Mouse (Mus musculus) kidney, postnatal 10 days (tissue): Measurements from ENCODE around the gene Vps26b.
A peak's percentile ranks its signal among the peaks of the same experiment; 100 is the strongest.

ENCODE experiments used
- DNase-seq: peaks from one replicate; pipeline ENCODE4 v3.0.0; 2021; ENCODE audit warnings: mixed read lengths

Gene Vps26b

GRCm38 (mm10) chr9:27029828-27030762 is at the start of gene Vps26b, which contains the start of gene Ncapd3:
Gene Vps26b, minus strand, starts transcription at chr9:27030065.
Gene Ncapd3, plus strand, starts transcription at chr9:27030175.
- DNase-seq: peak; percentile 99

- no peak for DNase-seq
Measured at GRCm38 (mm10) chr9:27075812-27076211, 45.9 kb upstream of the Vps26b start.

DNA sequence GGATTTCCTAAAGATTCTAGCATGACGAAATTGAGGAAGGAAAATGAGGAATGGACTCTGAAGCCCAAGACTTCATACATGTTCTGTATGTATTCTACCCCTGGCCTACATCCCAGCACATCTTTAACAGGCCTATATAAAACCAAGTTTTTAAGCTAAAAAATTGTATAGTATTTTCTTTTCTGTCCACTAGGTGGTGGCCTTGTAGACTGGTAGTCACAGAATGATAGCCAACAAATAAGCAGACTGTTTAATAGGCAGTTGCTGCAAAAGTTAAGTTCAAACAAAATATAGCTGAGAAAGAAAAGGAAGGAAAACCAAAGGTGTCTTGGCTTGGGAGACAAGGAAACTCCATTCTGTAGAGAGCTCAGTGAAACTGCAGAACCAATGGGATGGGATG is 44.8 kb upstream of the Vps26b start:
- no peak for DNase-seq

- DNase-seq: no peak
Measured at GRCm38 (mm10) chr9:27070895-27071294, 41.0 kb upstream of the Vps26b start.

- no peak for DNase-seq
Measured at GRCm38 (mm10) chr9:27058341-27058740, 28.5 kb upstream of the Vps26b start.

- no peak for DNase-seq
Measured at GRCm38 (mm10) chr9:27049492-27049891, 19.6 kb upstream of the Vps26b start.

DNA sequence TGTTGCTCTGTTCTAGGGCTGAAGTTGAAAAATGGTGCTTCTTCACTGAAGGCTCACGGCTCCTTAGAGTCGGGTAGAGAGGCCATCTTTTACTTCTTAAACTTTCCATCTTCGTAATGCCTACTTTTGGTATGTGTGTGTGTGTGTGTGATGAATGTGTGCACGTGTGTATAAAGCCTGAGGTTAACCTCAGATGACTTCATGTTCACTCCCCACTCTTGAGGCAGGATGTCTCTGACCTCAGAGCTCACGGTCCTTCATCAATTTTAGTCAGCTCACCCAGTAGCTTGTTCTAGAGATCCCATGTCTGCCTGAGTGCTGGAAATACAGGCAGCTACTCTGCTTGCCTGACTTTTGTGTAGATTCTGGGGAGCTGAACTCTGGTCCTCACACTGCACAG is 14.0 kb upstream of the Vps26b start:
- DNase-seq: no peak

- DNase-seq: no peak
Measured at GRCm38 (mm10) chr9:27030763-27031100, 867 bp upstream of the Vps26b start.

DNA sequence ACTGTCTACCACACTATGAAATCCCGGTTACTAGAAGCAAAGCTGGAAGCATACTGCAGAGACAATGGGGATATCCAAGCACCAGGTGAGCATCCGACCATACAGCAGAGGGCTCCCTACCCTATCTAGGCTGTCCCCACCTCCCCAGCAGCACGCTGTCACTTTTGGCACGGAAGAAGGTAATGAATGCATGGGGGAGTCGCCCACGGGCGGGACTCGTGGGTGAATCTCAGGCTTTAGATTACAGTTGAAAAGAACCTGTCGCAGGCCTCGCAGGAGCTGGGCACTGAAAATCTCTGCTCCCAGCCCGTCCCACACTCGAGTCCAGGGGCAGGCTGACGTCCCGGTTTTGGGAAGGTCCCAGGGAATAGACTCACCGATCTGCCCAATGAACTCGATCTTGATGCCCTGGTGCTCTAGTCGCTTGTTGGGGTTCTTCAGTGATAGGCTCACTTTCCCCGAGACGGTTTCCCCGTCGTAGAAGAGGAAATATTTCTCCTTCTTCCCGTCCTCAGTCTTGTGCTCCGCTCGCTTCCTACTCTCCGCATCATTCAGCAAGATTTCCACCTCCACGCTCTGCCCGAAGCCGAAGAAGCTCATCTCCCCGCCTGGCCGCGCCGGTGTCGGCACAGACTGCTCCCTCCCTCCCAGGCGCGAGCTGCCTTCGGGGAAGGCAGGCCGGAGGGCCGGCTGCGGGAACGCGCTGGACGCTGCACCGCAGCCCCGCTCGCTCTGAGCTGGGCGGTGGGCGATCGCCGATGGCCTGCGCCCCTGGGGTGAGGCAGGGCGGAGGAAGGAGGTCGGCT is 640 bp downstream of the Vps26b start:
- DNase-seq: peak; percentile 49

DNA sequence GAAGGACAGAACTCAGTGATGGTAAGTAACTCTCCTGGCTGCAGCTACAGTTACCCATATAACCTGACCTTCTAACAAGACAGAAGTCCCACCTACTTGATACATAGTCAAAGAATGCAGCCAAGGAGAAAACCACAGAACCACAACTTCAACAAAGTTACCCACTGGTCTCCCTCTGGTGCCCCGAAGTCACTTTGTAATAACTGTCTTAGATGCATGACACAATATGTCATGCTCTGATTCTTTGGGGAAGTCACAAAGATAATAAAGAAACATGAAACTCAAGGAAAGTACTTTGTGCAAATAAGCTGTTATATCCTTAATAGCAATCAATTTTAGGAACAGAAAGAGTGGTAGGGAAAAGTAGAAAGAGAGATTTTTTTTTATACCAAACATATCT is 3.2 kb downstream of the Vps26b start:
- no peak for DNase-seq

- no peak for DNase-seq
Measured at GRCm38 (mm10) chr9:27023681-27024080, 6.2 kb downstream of the Vps26b start.

- no peak for DNase-seq
Measured at GRCm38 (mm10) chr9:27018961-27019360, 10.9 kb downstream of the Vps26b start.

DNA sequence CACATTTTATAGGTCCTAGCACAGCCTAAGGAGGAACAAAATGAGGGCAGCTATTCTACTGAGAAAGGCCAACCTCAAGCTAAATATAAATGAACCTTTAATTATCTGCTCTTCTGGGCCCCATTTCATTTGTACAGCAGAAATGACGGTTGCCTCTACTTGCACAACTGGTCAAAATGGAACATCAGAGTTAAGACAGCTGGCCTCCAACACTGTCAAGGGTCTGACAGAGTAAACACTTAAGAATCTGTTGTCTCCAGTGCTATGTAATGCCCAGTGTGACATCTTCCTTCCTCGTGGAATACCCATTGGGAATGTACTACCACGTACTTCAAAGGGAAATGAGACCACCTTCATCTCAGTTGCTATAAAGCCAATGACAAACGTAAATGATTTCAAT is 18.3 kb downstream of the Vps26b start:
- DNase-seq: no peak

- no peak for DNase-seq
Measured at GRCm38 (mm10) chr9:27009231-27009630, 20.6 kb downstream of the Vps26b start.

DNA sequence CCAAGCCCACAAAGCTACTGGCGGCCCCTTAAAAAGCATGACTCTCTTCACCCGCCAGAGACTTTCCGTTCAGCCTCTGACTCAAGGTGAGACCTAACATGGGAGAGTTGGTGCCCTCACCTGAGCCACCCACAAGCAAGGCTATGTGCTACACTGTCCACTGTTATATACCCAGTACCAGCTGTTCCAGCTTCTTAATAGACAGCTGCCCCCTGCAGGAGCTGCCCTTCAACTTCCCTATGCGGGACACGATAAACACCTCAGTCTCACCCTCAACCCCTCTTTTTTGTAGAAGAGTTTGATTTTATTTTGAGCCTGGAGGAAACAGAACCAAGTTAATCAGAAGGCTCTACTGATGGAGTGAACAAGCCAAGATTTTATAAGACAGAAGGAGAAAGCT is 23.0 kb downstream of the Vps26b start:
- DNase-seq: no peak

DNA sequence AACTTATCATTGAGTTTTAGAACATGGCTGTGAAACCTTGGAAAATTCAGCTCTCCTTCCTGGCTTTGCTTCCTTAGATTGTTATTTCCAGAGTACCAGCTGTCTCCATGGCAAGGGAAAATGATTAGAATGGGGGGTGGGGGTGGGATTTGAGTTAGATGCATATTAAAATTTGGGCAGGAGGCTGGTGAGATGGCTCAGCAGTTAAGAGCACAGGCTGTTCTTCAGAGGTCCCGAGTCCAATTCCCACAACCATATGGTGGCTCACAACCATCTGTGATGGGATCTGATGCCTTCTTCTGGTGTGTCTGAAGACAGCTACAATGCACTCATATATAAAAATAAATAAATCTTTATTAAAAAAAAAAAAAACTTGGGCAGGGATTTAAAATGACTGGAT is 23.9 kb downstream of the Vps26b start:
- DNase-seq: no peak

DNA sequence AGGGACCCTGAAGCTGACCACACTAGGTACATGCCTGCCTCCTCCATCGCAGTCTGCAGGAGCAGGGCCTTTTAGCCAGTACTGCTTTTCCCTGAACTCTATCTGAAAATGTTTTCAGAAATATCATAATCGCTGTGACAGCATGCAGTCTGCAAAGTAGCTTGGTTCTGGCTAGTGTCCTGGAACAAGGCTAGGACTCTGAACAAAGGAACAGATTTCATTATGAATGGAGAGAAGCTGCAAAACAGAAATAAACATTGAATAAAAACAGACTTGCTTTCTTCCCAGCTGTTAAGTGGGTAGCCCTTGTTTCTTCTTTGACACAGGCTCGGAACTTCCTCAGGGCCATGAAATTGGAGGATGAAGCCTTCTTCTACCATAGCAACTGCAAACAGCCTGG is 24.6 kb downstream of the Vps26b start:
- DNase-seq: no peak

DNA sequence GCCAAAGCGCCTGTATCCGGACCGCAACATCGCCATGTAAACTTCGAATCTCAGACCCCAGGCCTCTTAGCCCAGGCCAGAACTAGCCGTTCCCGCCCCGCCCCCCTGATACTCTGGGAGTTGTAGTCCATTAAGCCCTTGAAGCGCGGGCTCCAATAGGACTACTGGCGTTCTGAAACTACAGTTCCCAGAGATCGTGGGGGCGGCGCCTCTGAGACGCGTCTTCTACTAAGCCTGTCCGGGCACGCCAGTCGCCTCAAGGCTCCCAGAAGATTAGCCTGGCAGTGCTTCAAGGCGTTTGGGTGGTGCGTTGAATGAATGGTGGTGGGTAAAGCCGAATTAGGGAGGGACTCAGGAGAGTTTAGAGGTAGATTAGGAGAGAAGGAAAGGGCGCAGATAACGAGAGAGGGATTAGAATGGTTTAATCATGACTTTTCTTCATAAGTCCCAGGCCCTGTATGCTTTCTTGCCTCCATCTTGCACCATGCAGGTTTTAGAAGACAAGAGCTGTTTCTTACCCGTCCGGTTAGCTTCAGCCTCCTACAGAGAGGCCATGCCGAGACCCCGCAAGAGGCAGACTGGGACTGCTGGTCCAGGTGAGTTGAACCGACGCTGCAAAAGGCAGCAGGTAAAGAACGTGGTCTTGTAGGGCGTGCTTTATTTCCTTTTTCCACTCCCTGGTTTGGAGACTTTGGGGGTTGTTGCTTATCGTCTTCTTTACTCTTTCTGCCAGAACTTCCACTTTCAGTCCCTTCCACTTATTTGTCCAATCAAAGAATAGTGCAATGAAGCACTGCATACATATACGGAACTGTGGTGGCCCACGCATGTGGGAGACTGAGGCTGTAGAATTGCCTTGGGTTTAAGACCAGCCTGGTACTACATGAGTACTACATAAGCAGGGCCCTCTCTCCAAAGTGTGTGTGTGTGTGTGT is 30.1 kb downstream of the Vps26b start, which contains the start of the genes Acad8 and Thyn1:
Gene Acad8 (minus strand): TSS at position 106 of the 935 bp plus-strand sequence.
Gene Thyn1 (plus strand): TSS at position 250 of the 935 bp plus-strand sequence.
- DNase-seq: peak; percentile 98

GRCm38 (mm10) chr9:26998669-26999460 is 31.0 kb downstream of the Vps26b start:
- DNase-seq: no peak

DNA sequence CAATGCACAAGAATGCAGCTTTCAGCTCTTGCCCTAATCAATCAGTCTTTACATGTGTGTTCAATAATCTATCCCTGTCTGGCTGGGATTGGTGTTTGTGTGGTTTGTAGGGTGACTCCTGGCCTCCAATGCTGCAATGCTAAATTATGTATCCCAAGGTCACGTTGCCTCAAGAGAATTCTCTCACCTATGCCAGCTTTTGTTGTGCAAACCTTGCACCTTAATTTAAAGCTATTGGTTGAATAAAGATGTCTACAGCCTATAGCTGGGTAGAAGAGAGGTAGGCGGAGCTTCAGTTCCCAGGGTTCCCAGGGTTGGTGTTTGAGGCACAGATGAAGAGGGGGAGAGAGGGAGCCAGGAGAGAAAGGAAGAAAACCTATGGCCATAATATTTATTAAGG is 32.4 kb downstream of the Vps26b start:
- no peak for DNase-seq

DNA sequence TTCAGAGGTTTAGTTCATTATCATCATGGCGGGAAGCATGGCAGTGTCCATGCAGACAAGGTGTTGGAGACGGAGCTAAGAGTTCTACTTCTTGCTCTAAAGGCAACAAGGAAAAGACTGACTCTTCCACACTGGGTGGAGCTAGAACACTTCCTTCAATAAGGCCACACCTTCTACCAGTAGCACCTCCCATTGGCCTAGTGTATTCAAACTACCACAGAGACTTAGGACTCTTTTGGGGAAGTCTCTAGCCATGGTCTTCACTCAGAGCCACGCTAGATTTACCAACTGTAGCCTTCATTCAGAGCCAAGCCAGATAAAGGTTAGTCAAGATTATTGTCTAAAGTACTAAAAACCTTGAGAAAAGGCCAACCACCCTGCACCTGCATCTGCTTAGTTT is 32.8 kb downstream of the Vps26b start:
- no peak for DNase-seq

DNA sequence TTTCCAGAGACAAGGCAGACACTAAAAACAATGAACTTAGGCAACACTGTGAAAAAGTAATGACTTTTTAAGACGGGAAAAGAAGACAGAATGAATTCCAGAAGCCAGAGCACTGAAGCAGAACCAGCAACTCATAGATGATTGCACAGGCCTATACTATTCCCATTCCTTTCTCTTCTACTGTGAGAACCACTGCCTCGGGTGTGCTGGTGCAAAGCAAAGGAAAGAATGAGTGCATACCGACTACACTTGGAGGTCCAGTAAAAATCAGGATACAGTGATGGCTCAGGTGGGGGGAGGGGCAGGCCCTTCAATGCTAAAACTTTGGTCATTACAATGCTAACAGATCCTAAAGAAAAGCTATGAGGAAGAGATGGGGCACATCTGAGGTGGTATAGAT is 36.0 kb downstream of the Vps26b start:
- no peak for DNase-seq
